ENCODE assay signal across 8 mouse cellular contexts in the genomic region with DNA sequence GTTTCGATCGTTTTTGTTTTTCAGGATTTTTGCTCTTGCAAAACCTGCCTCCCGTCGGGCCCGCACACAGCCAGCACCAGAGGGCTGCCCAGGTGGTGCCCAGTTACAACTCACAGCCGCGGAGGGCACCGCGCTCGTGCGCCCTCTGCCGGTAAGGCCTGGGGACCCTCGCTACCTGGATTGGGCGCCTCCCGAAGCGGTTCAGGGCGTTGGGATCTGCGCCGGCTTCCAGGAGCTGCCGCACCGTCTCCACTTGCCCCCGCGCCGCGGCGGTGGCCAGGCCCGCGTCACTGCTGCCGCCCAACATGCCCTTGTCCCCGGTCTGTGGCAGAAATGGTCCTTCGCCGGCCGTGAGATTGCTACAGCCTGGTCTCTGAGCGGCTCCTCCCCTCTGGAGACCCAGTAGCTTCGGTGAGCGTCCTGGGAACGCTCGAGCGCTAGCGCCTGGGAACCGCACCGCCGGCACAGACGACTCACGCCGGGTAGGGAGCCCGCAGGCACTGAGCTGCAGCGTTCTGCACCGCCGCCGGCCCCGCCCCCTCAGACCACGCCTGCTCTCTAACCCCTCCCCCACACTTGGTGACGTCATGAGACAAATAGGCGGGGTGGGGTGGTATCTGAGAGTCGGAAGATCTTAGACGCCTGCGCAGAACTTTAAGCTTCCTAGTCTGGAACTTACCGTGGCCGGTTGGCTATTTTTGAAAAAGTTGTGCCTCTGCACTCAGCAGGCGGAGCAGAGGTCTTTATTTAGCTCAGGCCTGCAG. TPM values are rescaled to one million over a fixed set of nuclear protein-coding genes. Genes with fewer than 3 reads are reported as not detected.
DNase-seq lines count a peak whose midpoint lies in the region; ATAC-seq lines count a peak whose summit lies in the region.

A gene (minus strand): TSS at position 549 of the 764 bp plus-strand sequence.

- H3K4me3 ChIP-seq in embryonic facial prominence, embryonic 10.5 days: peak within 1 kb of the TSS; percentile 64
- H3K4me3 ChIP-seq in intestine, embryonic 15.5 days (replicated peaks): peak within 1 kb of the TSS; percentile 56

- H3K4me2 ChIP-seq in intestine, embryonic 15.5 days (replicated peaks): peak within 1 kb of the TSS; percentile 95

- no peaks in the 10 kb centered on the region for H3K9me3 ChIP-seq in embryonic facial prominence, embryonic 10.5 days
- H3K9me3 ChIP-seq in intestine, embryonic 15.5 days: no peaks in the 10 kb centered on the region

- H3K4me1 ChIP-seq in embryonic facial prominence, embryonic 10.5 days: peaks cover 11% of the 10 kb centered on the region
- H3K4me1 ChIP-seq in intestine, embryonic 15.5 days (replicated peaks): peaks cover 9% of the 10 kb centered on the region

- peak; percentile 96 for ATAC-seq in intestine, embryonic 15.5 days
- peak; percentile 86 for ATAC-seq in megakaryocyte progenitor cell, adult 5-6 weeks (replicated peaks; ENCODE audit: poor library complexity)

- H3K27me3 ChIP-seq in embryonic facial prominence, embryonic 10.5 days (replicated peaks; ENCODE audit: low read depth, poor library complexity, severe bottlenecking): peaks cover 81% of the 10 kb centered on the region
- peaks cover 64% of the 10 kb centered on the region for H3K27me3 ChIP-seq in intestine, embryonic 15.5 days (replicated peaks)

- under 1% methylated on average over 61 of the region's 61 CpGs for WGBS in embryonic facial prominence, embryonic 10.5 days
- under 1% methylated on average over 61 of the region's 61 CpGs for WGBS in intestine, embryonic 15.5 days

- peak; percentile 97 for DNase-seq in adrenal gland, postnatal 14 days
- peak; percentile 92 for DNase-seq in embryonic facial prominence, embryonic 10.5 days (ENCODE audit: low spot score)
- peak; percentile 70 to 78 for DNase-seq in gastrocnemius, postnatal 4 days (ENCODE audit: low spot score in 2 of 2)
- peak; percentile 62 to 76 for DNase-seq in left cerebral cortex, postnatal 14 days (ENCODE audit: low spot score in 2 of 2)
- DNase-seq in right cerebral cortex, postnatal 25 days: peak; percentile 63
- peak; percentile 96 for DNase-seq in urinary bladder, postnatal 36 days (ENCODE audit: low spot score in 2 of 2)

- H3K9ac ChIP-seq in intestine, embryonic 15.5 days: peak within 1 kb of the TSS; percentile 60

- intact Hi-C loops in left cerebral cortex, postnatal 14 days (cut with DNase I): no loop called here

- H3K36me3 ChIP-seq in embryonic facial prominence, embryonic 10.5 days (replicated peaks): no peaks in the 10 kb centered on the region
- H3K36me3 ChIP-seq in intestine, embryonic 15.5 days: no peaks in the 10 kb centered on the region

- no peak within 1 kb of the TSS for H3K27ac ChIP-seq in embryonic facial prominence, embryonic 10.5 days (replicated peaks)
- H3K27ac ChIP-seq in intestine, embryonic 15.5 days: peak within 1 kb of the TSS; percentile 66; the same call in 1 of the 2 replicates

RNA-seq across cellular contexts. Expression of the gene that starts here (rescaled TPM):
- 3.0 and 3.8 TPM in 2 replicates for total RNA-seq in adrenal gland, postnatal 14 days (2021)
- polyA plus RNA-seq in embryonic facial prominence, embryonic 10.5 days (2016; fragmentation: Nextera tagmentation; extraction: Ambion mirVana): 0.88 and 1.2 TPM in 2 replicates
- total RNA-seq in gastrocnemius, postnatal 4 days (2021): under 1 TPM in 1 of 2 experiments, not detected in 1; 0.44 TPM
- polyA plus RNA-seq in intestine, embryonic 15.5 days (2015; fragmentation: Nextera tagmentation; extraction: Ambion mirVana): 18.6 and 23.1 TPM in 2 replicates
- 1 to 10 TPM; 2.7 to 2.8 TPM for total RNA-seq in left cerebral cortex, postnatal 14 days (2021)
- not detected in 2 replicates for total RNA-seq in megakaryocyte progenitor cell, adult 5-6 weeks (2015)
- not detected in 2 replicates for total RNA-seq in megakaryocyte progenitor cell, adult 5-6 weeks (2017)

Comparison
In these comparisons a context has a peak if more than half of its experiments do, and no peak if none do; other contexts are left out.
1. Peak in DNase-seq in gastrocnemius, postnatal 4 days; RNA of the gene not detected or under 1 TPM.
2. Peak in ATAC-seq in megakaryocyte progenitor cell, adult 5-6 weeks; RNA of the gene not detected or under 1 TPM.